Mouse (Mus musculus): ENCODE results near the gene Gdap1l1. TPM values are rescaled to one million over a fixed set of nuclear protein-coding genes. Genes with fewer than 3 reads are reported as not detected.

The Gdap1l1 gene
- total and polyA plus RNA-seq, 2 experiments from 2014 or later: 147 to 182 TPM

DNA sequence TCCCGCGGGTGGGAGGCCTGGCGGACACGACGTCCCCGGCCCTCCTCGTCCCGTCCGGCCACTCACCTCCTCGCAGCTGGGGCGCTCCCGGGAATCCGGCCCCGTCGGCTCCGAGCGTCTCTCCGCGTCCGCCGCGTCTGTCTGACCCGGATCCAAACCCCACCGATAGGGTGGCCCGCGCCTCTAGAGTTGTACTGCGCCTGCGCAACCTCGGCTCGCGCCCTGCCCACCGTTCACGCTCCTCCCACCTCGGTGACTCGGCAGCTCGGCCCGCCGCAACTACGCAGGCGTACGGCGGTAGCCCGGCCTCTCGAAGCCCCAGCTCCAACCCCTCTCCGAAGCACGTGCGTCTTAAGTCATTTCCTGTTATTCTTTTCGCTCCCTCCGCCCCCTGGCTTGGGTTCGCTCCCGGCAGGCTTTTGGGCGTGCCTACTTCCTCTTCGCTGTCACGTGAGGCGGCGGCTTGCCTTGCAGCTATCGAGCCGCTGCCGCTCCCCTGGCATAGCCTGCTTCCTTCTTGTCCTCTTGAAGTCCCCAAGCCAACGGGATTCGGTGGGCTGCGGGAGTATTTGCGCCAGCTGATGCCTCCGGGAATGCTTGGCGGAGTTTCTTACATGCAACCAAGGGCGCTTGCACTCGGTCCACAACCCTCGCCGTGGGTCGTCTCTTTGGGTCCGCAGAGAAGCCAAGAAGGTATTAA lies 18.8 kb upstream of the Gdap1l1 start:
- Histone ChIP-seq H3K27me3 (ENCODE audit: insufficient read depth, low read length) (no peaks in the 10 kb centered on the region), H3K36me3 (ENCODE audit: insufficient read depth, low read length) (no peaks in the 10 kb centered on the region), H3K4me1 (ENCODE audit: insufficient read depth, low read length) (peaks cover 15% of the 10 kb centered on the region), H3K9ac (replicated peaks; ENCODE audit: low read length, poor library complexity, severe bottlenecking) (peak overlapping the region; percentile 80), H3K9me3 (ENCODE audit: low read length) (no peaks in the 10 kb centered on the region), H3K4me3 (ENCODE audit: low read depth, low read length) (peak overlapping the region; percentile 94), H3K27ac (ENCODE audit: low read depth, low read length) (peak overlapping the region; percentile 83), H3K4me2 (ENCODE audit: low read depth, low read length, poor library complexity, severe bottlenecking) (peak overlapping the region; percentile 82)
- ATAC-seq (ENCODE audit: low FRiP score): peak; percentile 99
- DNase-seq (ENCODE audit: low spot score): peak; percentile 99
- WGBS: under 1% methylated on average over 58 of the region's 71 CpGs
- peak; percentile 47 for TF ChIP-seq CTCF (IDR thresholded peaks at IDR 0.05)

DNA sequence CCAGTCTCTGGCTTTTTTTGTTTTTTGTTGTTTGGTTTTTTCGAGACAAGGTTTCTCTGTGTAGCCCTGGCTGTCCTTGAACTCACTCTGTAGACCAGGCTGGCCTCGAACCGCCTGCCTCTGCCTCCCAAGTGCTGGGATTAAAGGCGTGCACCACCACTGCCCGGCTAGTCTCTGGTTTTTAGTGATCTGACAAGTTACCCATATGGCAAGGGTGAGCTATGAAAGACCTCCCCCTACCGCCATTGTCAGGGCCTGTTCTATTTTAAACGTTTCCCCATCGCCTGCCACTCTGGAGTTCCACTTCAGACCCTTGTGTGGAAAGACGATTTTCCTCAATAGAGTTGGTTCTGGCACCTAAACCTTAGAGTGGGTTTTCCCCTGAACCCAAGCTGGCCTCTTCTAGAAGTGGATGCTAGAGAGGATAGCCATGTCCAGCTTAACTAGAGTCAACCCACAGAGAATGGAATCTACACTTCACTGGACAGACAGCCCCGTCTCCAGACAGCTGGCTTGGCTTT lies 17.9 kb upstream of the Gdap1l1 start:
- Histone ChIP-seq H3K9me3 (ENCODE audit: low read length) (no peaks in the 10 kb centered on the region), H3K36me3 (ENCODE audit: insufficient read depth, low read length) (no peaks in the 10 kb centered on the region), H3K9ac (replicated peaks; ENCODE audit: low read length, poor library complexity, severe bottlenecking) (peak overlapping the region; percentile 80), H3K4me2 (ENCODE audit: low read depth, low read length, poor library complexity, severe bottlenecking) (peak overlapping the region; percentile 54), H3K4me1 (ENCODE audit: insufficient read depth, low read length) (peaks cover 15% of the 10 kb centered on the region), H3K27ac (ENCODE audit: low read depth, low read length) (peak overlapping the region; percentile 83; the same call in 1 of the 2 replicates), H3K4me3 (ENCODE audit: low read depth, low read length) (peak overlapping the region; percentile 94), H3K27me3 (ENCODE audit: insufficient read depth, low read length) (no peaks in the 10 kb centered on the region)
- WGBS: 36% methylated on average over 10 of the region's 10 CpGs
- no peak for TF ChIP-seq CTCF (IDR thresholded peaks at IDR 0.05)
- DNase-seq (ENCODE audit: low spot score) (no peak), ATAC-seq (ENCODE audit: low FRiP score) (no peak)

DNA sequence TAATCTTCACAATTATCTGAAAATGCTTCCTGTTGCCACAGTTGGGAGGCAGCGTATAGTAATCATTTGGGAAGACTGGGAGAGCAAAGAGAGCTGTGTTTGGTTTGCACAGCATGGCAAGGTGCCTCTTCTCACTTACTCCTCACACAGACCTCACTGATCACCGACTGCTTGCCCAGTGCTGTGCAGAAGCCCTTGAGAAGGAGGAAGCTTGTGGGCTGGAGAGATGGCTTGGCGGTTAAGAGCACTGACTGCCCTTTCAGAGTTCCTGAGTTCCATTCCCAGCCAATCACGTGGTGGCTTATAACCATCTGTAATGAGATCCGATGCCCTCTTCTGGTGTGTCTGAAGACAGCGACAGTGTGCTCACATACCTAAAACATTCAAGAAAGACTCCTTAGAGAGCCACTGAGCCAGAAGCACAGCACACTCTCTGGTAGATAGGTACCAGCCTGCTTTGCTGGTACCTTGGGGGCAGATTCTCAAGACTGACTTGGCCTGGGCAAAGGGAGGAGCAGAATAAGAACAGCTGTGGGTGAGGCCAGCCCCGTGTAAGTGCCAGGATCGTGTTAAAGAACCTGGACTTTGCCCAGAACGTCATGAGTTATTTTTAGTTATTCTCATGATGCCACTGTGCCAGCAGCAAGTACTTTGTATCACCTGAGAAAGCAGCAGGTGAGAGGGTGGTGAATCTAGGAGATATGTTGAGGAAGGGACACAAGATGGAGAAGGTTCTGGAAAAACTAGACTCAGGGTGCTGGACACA lies 15.2 kb upstream of the Gdap1l1 start:
- no peak overlapping the region for H3K4me2 ChIP-seq (ENCODE audit: low read depth, low read length, poor library complexity, severe bottlenecking)
- 81% methylated on average over 9 of the region's 9 CpGs for WGBS
- no peaks in the 10 kb centered on the region for H3K9me3 ChIP-seq (ENCODE audit: low read length)
- H3K4me1 ChIP-seq (ENCODE audit: insufficient read depth, low read length): peaks cover 10% of the 10 kb centered on the region
- no peaks in the 10 kb centered on the region for H3K36me3 ChIP-seq (ENCODE audit: insufficient read depth, low read length)
- peak; percentile 13; the same call in 1 of the 2 replicates for TF ChIP-seq CTCF (IDR thresholded peaks at IDR 0.05)
- no peaks in the 10 kb centered on the region for H3K27me3 ChIP-seq (ENCODE audit: insufficient read depth, low read length)
- H3K4me3 ChIP-seq (ENCODE audit: low read depth, low read length): no peak overlapping the region
- DNase-seq (ENCODE audit: low spot score): no peak
- no peak overlapping the region for H3K27ac ChIP-seq (ENCODE audit: low read depth, low read length)
- no peak for ATAC-seq (ENCODE audit: low FRiP score)
- no peak overlapping the region for H3K9ac ChIP-seq (replicated peaks; ENCODE audit: low read length, poor library complexity, severe bottlenecking)

DNA sequence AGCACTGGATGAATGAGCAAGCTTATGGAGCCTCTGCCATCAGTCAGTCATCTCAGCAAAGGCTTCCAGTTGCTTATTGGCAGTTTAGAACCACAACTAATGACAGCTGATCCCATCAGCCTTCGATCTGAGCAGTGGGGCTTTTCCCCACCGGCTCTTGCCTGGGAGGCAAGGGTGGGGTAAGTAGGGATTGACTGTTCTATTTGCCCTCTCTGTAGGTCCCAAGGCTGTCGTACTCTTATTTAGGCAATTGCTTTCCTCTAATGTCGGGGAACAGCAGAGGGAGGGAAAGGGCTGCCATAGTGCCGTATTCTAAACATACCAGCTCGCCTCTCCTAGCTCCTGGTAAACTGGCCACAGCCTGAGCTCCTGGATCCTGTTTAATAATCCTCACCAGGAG lies 13.7 kb upstream of the Gdap1l1 start, which contains the start of gene Oser1:
Oser1 (minus strand) TSS at position 101 of the 400 bp plus-strand sequence.
- H3K4me3 ChIP-seq (ENCODE audit: low read depth, low read length): no peak within 1 kb of the TSS
- H3K9me3 ChIP-seq (ENCODE audit: low read length): no peaks in the 10 kb centered on the region
- peaks cover 4% of the 10 kb centered on the region; the same call in 1 of the 2 replicates for H3K4me1 ChIP-seq (ENCODE audit: insufficient read depth, low read length)
- no peak for ATAC-seq (ENCODE audit: low FRiP score)
- no peak for DNase-seq (ENCODE audit: low spot score)
- no peaks in the 10 kb centered on the region for H3K27me3 ChIP-seq (ENCODE audit: insufficient read depth, low read length)
- 68% methylated on average over 6 of the region's 6 CpGs for WGBS
- H3K9ac ChIP-seq (replicated peaks; ENCODE audit: low read length, poor library complexity, severe bottlenecking): no peak within 1 kb of the TSS
- no peak within 1 kb of the TSS for H3K27ac ChIP-seq (ENCODE audit: low read depth, low read length)
- no peak for TF ChIP-seq CTCF (IDR thresholded peaks at IDR 0.05)
- no peaks in the 10 kb centered on the region for H3K36me3 ChIP-seq (ENCODE audit: insufficient read depth, low read length)
- H3K4me2 ChIP-seq (ENCODE audit: low read depth, low read length, poor library complexity, severe bottlenecking): no peak within 1 kb of the TSS

DNA sequence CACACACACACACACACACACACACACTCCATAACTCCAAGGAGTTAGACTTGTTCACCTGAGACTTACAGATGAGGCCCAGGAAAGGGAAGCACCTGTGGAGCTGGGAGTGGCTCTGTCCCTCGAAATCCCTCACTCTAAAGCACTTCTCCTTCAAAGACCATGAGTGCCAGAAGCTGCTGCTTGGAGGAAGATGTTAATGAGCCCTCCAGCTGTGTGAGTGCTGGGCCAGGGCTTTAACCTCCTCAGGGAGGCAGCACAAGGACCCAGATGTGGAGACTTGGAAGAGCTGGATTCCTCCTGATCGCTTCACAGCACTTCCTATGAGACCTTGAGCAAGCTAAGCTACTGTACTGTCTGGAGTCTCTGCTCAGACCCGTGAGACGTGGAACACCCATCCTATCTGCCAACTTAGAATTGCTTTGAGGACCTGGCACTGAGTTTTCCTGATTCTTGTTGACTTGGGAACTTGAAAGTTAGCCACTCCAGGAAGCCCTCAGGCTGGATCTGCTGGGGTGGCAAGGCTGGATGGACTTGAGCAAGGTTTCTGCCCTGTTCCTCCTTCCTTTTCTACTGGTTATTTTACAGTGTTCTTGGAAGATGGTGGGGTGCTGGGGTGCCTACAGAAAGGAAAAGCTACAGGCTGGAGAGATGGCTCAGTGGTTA lies 9.8 kb upstream of the Gdap1l1 start:
- Histone ChIP-seq H3K4me3 (ENCODE audit: low read depth, low read length) (no peak overlapping the region), H3K4me2 (ENCODE audit: low read depth, low read length, poor library complexity, severe bottlenecking) (no peak overlapping the region), H3K4me1 (ENCODE audit: insufficient read depth, low read length) (no peaks in the 10 kb centered on the region), H3K9ac (replicated peaks; ENCODE audit: low read length, poor library complexity, severe bottlenecking) (no peak overlapping the region), H3K36me3 (ENCODE audit: insufficient read depth, low read length) (no peaks in the 10 kb centered on the region), H3K27ac (ENCODE audit: low read depth, low read length) (no peak overlapping the region), H3K27me3 (ENCODE audit: insufficient read depth, low read length) (no peaks in the 10 kb centered on the region), H3K9me3 (ENCODE audit: low read length) (no peaks in the 10 kb centered on the region)
- no peak for TF ChIP-seq CTCF (IDR thresholded peaks at IDR 0.05)
- ATAC-seq (ENCODE audit: low FRiP score) (no peak), DNase-seq (ENCODE audit: low spot score) (no peak)
- WGBS: 46% methylated on average over 4 of the region's 4 CpGs
